Mouse (Mus musculus) NIH3T3 (cell line): Measurements from ENCODE around the gene Mrtfa.
A peak's percentile ranks its signal among the peaks of the same experiment; 100 is the strongest.

ENCODE experiments used
- DNase-seq: peaks from one replicate; pipeline ENCODE4 v3.0.0-alpha.2; 2012; ENCODE audit warnings: low read depth

Gene Mrtfa

GRCm38 (mm10) chr15:81155845-81156244 lies 34.7 kb downstream of the Mrtfa start:
- no peak for DNase-seq

- DNase-seq, result no peak
Observed at GRCm38 (mm10) chr15:81154846-81155624, 35.5 kb downstream of the Mrtfa start.

- no peak for DNase-seq
Observed at GRCm38 (mm10) chr15:81141956-81142576, 48.5 kb downstream of the Mrtfa start.

- DNase-seq, result no peak
Observed at GRCm38 (mm10) chr15:81140004-81140403, 50.6 kb downstream of the Mrtfa start.

GRCm38 (mm10) chr15:81137298-81137697 lies 53.3 kb downstream of the Mrtfa start:
- peak; percentile 96 for DNase-seq

GRCm38 (mm10) chr15:81133781-81134180 lies 56.8 kb downstream of the Mrtfa start:
- DNase-seq, result no peak

GRCm38 (mm10) chr15:81131152-81131551 lies 59.4 kb downstream of the Mrtfa start:
- DNase-seq, result no peak

GRCm38 (mm10) chr15:81129970-81130369 lies 60.6 kb downstream of the Mrtfa start:
- DNase-seq, result peak; percentile 56

- no peak for DNase-seq
Observed at GRCm38 (mm10) chr15:81128155-81128838, 62.3 kb downstream of the Mrtfa start.

GRCm38 (mm10) chr15:81124282-81124681 lies 66.3 kb downstream of the Mrtfa start:
- peak; percentile 41 for DNase-seq

- no peak for DNase-seq
Observed at GRCm38 (mm10) chr15:81123122-81123521, 67.4 kb downstream of the Mrtfa start.

- no peak for DNase-seq
Observed at GRCm38 (mm10) chr15:81122535-81122934, 68.0 kb downstream of the Mrtfa start.

- no peak for DNase-seq
Observed at GRCm38 (mm10) chr15:81122078-81122477, 68.5 kb downstream of the Mrtfa start.

- DNase-seq, result no peak
Observed at GRCm38 (mm10) chr15:81120946-81121345, 69.6 kb downstream of the Mrtfa start.

- DNase-seq, result no peak
Observed at GRCm38 (mm10) chr15:81120140-81120539, 70.4 kb downstream of the Mrtfa start.

GRCm38 (mm10) chr15:81118226-81118625 lies 72.3 kb downstream of the Mrtfa start:
- DNase-seq, result no peak

- DNase-seq, result no peak
Observed at GRCm38 (mm10) chr15:81112589-81112988, 78.0 kb downstream of the Mrtfa start.

- no peak for DNase-seq
Observed at GRCm38 (mm10) chr15:81110315-81110714, 80.2 kb downstream of the Mrtfa start.

GRCm38 (mm10) chr15:81105962-81106361 lies 84.6 kb downstream of the Mrtfa start:
- peak; percentile 80 for DNase-seq

GRCm38 (mm10) chr15:81104585-81105259 lies 85.8 kb downstream of the Mrtfa start:
- no peak for DNase-seq

GRCm38 (mm10) chr15:81103500-81103899 lies 87.1 kb downstream of the Mrtfa start:
- DNase-seq, result no peak

GRCm38 (mm10) chr15:81102274-81102879 lies 88.2 kb downstream of the Mrtfa start:
- DNase-seq, result no peak
